Comparison of ENCODE assay signal across 7 mouse cellular contexts in the genomic region with DNA sequence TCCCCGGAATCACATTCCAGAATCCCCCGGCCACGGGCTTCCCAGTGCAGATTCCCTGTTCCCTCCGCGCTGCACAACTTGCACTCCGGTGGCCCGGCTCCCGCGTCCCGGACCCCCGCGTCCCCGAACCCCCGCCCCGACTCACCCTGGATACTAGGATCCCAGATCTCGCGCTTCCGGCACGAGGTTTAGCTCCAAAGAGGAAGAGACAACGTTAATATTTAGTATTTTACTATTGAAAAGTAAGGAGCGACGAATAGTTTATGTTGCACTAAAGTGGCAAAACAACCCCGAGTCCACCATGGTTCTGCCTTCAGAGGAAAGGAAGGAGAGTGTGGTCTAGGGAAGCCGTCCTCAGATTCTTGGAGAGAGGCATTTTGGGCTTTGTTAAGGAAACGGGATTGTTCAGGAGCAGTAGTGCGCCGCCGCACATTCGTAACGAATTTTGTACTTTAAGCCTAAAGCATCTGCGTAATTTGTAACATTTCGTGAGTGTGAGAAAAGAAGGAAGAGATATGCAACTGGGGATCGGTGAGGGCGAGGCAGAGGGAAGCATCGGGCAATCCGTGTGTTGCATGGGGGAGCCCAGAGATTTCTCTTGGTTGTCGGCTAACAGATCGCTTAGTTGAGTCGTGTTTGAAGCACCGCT. TPM values are rescaled to one million over a fixed set of nuclear protein-coding genes. Genes with fewer than 3 reads are reported as not detected.
DNase-seq lines count a peak whose midpoint lies in the region; ATAC-seq lines count a peak whose summit lies in the region.

No protein-coding gene starts in this region.

- peaks cover 18% of the 10 kb centered on the region for H3K4me1 ChIP-seq in hindbrain, embryonic 15.5 days (replicated peaks)
- peaks cover 10% of the 10 kb centered on the region; the same call in 1 of the 2 replicates for H3K4me1 ChIP-seq in stomach, embryonic 16.5 days (ENCODE audit: control insufficient read depth, insufficient read depth, low read length)

- H3K79me2 ChIP-seq in macrophage (ENCODE audit: inconsistent target), result peaks cover 54% of the 10 kb centered on the region

- peak overlapping the region; percentile 86 for H3K9ac ChIP-seq in hindbrain, embryonic 15.5 days
- peak overlapping the region; percentile 95 for H3K9ac ChIP-seq in stomach, embryonic 16.5 days (ENCODE audit: low read length)

- no peaks in the 10 kb centered on the region for H3K36me3 ChIP-seq in hindbrain, embryonic 15.5 days
- no peaks in the 10 kb centered on the region for H3K36me3 ChIP-seq in macrophage (ENCODE audit: inconsistent target)
- no peaks in the 10 kb centered on the region for H3K36me3 ChIP-seq in stomach, embryonic 16.5 days (ENCODE audit: control insufficient read depth, insufficient read depth, low read length)

- peak; percentile 34 to 39 for DNase-seq in layer of hippocampus, postnatal 36 days
- no peak for DNase-seq in layer of hippocampus, adult 8-10 months (ENCODE audit: low spot score in 2 of 2)
- peak; percentile 45 for DNase-seq in MN1 (ENCODE audit: low spot score)
- DNase-seq in embryo, embryonic 10.5 days (ENCODE audit: low spot score), result peak; percentile 64

- peak overlapping the region; percentile 87 for H3K4me2 ChIP-seq in hindbrain, embryonic 15.5 days
- H3K4me2 ChIP-seq in stomach, embryonic 16.5 days (ENCODE audit: low read depth, low read length), result peak overlapping the region; percentile 96

- H3K27me3 ChIP-seq in hindbrain, embryonic 15.5 days, result no peaks in the 10 kb centered on the region
- H3K27me3 ChIP-seq in stomach, embryonic 16.5 days (ENCODE audit: control insufficient read depth, insufficient read depth, low read length), result no peaks in the 10 kb centered on the region

- peak; percentile 64 for ATAC-seq in hindbrain, embryonic 15.5 days (ENCODE audit: low FRiP score, low read depth)
- no peak; the same call in 1 of the 2 replicates for ATAC-seq in stomach, embryonic 16.5 days (ENCODE audit: insufficient read depth, low FRiP score)

- WGBS in hindbrain, embryonic 15.5 days, result under 1% methylated on average over 40 of the region's 40 CpGs
- under 1% methylated on average over 37 of the region's 40 CpGs for WGBS in macrophage (ENCODE audit: missing documents)
- under 1% methylated on average over 40 of the region's 40 CpGs for WGBS in stomach, embryonic 16.5 days

- peak overlapping the region; percentile 92 for H3K27ac ChIP-seq in hindbrain, embryonic 15.5 days (replicated peaks)
- H3K27ac ChIP-seq in macrophage, result peak overlapping the region; percentile 66
- H3K27ac ChIP-seq in stomach, embryonic 16.5 days (ENCODE audit: low read length), result peak overlapping the region; percentile 97

- H3K9me3 ChIP-seq in hindbrain, embryonic 15.5 days, result no peaks in the 10 kb centered on the region
- no peaks in the 10 kb centered on the region for H3K9me3 ChIP-seq in stomach, embryonic 16.5 days (replicated peaks; ENCODE audit: control insufficient read depth, low read length)

- peak overlapping the region; percentile 79 for H3K4me3 ChIP-seq in hindbrain, embryonic 15.5 days
- peak overlapping the region; percentile 84 for H3K4me3 ChIP-seq in macrophage (ENCODE audit: inconsistent target)
- H3K4me3 ChIP-seq in stomach, embryonic 16.5 days (replicated peaks; ENCODE audit: low read length), result peak overlapping the region; percentile 83

RNA-seq across cellular contexts. Expression of a gene that starts 1.1 kb away (rescaled TPM):
- total RNA-seq in layer of hippocampus, postnatal 36 days (2021), result 100 to 1,000 TPM; 107 to 121 TPM
- total RNA-seq in layer of hippocampus, adult 8-10 months (2022), result 100 to 1,000 TPM; 105 to 146 (median 123) TPM
- polyA plus RNA-seq in hindbrain, embryonic 15.5 days (2015; fragmentation: Nextera tagmentation; extraction: Ambion mirVana), result 46.7 and 51.3 TPM in 2 replicates
- 100 to 1,000 TPM; 148 to 762 (median 285) TPM for total RNA-seq in macrophage (2018; cell fraction: chromatin; rRNA removed)
- total RNA-seq in macrophage (2018; cell fraction: cytosol; rRNA removed), result 100 to 1,000 TPM in 25 of 26 experiments, 10 to 100 TPM in 1; 99.8 to 224 (median 153) TPM
- 100 to 1,000 TPM; 116 to 365 (median 254) TPM for total RNA-seq in macrophage (2018; cell fraction: nucleus; rRNA removed)
- 87.4 to 196 TPM (median 94.6 TPM) in 3 replicates for polyA plus RNA-seq in macrophage (2018)
- polyA plus RNA-seq in stomach, embryonic 16.5 days (2015; fragmentation: Nextera tagmentation; extraction: Ambion mirVana), result 105 and 116 TPM in 2 replicates

RNA-seq across cellular contexts. Expression of a gene that starts 48.7 kb away (rescaled TPM):
- total RNA-seq in layer of hippocampus, postnatal 36 days (2021), result 10 to 100 TPM; 30.3 to 30.9 TPM
- 10 to 100 TPM; 29.9 to 40.8 (median 36.8) TPM for total RNA-seq in layer of hippocampus, adult 8-10 months (2022)
- 35.7 and 38.2 TPM in 2 replicates for polyA plus RNA-seq in hindbrain, embryonic 15.5 days (2015; fragmentation: Nextera tagmentation; extraction: Ambion mirVana)
- total RNA-seq in macrophage (2018; cell fraction: chromatin; rRNA removed), result 10 to 100 TPM in 24 of 26 experiments, 1 to 10 TPM in 2; 9.1 to 78.1 (median 41.4) TPM
- total RNA-seq in macrophage (2018; cell fraction: cytosol; rRNA removed), result 10 to 100 TPM in 17 of 26 experiments, 1 to 10 TPM in 9; 3.8 to 16.4 (median 11.1) TPM
- total RNA-seq in macrophage (2018; cell fraction: nucleus; rRNA removed), result 10 to 100 TPM in 23 of 26 experiments, 1 to 10 TPM in 3; 5.7 to 66.9 (median 21.6) TPM
- 9.2 to 15.7 TPM (median 14.6 TPM) in 3 replicates for polyA plus RNA-seq in macrophage (2018)
- polyA plus RNA-seq in stomach, embryonic 16.5 days (2015; fragmentation: Nextera tagmentation; extraction: Ambion mirVana), result 25.7 and 31.5 TPM in 2 replicates

Comparison
In these comparisons a context has a peak if more than half of its experiments do, and no peak if none do; other contexts are left out.
1. DNase-seq: peak in layer of hippocampus, postnatal 36 days (2 of 2), MN1 (single experiment) and embryo, embryonic 10.5 days (single experiment); none in layer of hippocampus, adult 8-10 months (0 of 2).
2. Peak in every context shown above with its lines, with median percentiles within 50 percentile points of each other: H3K27ac ChIP-seq and H3K4me3 ChIP-seq.